15 mouse cellular contexts compared by ENCODE assay signal in genomic region chr3:148462791-148463190, GRCm38 (mm10).
DNase-seq lines count a peak whose midpoint lies in the region; ATAC-seq and TF ChIP-seq lines count a peak whose summit lies in the region.
"Had no signal": no experiment of that assay in that cellular context is flagged by ENCODE, and none has a peak within 500 bp of the region (broad histone marks: within the 10 kb centered on the region; RNA-seq: fewer than 3 reads in every experiment).

No protein-coding gene starts in this region.

- no peaks in the 10 kb centered on the region for H3K9me3 ChIP-seq in hindbrain, embryonic 16.5 days (ENCODE audit: control insufficient read depth, low read length)
- H3K9me3 ChIP-seq in hindbrain, embryonic 13.5 days: no peaks in the 10 kb centered on the region
- H3K9me3 ChIP-seq in midbrain, postnatal 0 days (ENCODE audit: low read length): no peaks in the 10 kb centered on the region
- no peaks in the 10 kb centered on the region for H3K9me3 ChIP-seq in midbrain, embryonic 15.5 days
- H3K9me3 ChIP-seq: heart, embryonic 13.5 days; intestine, embryonic 15.5 days; liver, embryonic 12.5 days had no signal

- no peak overlapping the region for H3K9ac ChIP-seq in hindbrain, embryonic 16.5 days (ENCODE audit: low read depth, low read length)
- no peak overlapping the region for H3K9ac ChIP-seq in hindbrain, embryonic 13.5 days
- H3K9ac ChIP-seq in midbrain, postnatal 0 days (replicated peaks; ENCODE audit: low read length, poor library complexity, severe bottlenecking): no peak overlapping the region
- H3K9ac ChIP-seq in midbrain, embryonic 15.5 days: no peak overlapping the region
- H3K9ac ChIP-seq: heart, embryonic 13.5 days; intestine, embryonic 15.5 days; liver, embryonic 12.5 days had no signal

- H3K4me1 ChIP-seq in hindbrain, embryonic 16.5 days (ENCODE audit: control insufficient read depth, insufficient read depth, low read depth, low read length): no peaks in the 10 kb centered on the region
- H3K4me1 ChIP-seq in hindbrain, embryonic 13.5 days (replicated peaks): no peaks in the 10 kb centered on the region
- no peaks in the 10 kb centered on the region for H3K4me1 ChIP-seq in midbrain, postnatal 0 days (ENCODE audit: insufficient read depth, low read length)
- H3K4me1 ChIP-seq in midbrain, embryonic 15.5 days: no peaks in the 10 kb centered on the region
- H3K4me1 ChIP-seq: heart, embryonic 13.5 days; intestine, embryonic 15.5 days; liver, embryonic 12.5 days had no signal

- ATAC-seq in hindbrain, embryonic 16.5 days: no peak; the same call in 1 of the 2 replicates
- ATAC-seq in hindbrain, embryonic 13.5 days (ENCODE audit: low FRiP score): no peak
- no peak for ATAC-seq in midbrain, postnatal 0 days (ENCODE audit: low FRiP score)
- ATAC-seq in midbrain, embryonic 15.5 days (replicated peaks): no peak
- ATAC-seq: intestine, embryonic 15.5 days; liver, embryonic 12.5 days; lung, postnatal 0 days had no signal

- peak; percentile 15 for DNase-seq in midbrain, postnatal 0 days (ENCODE audit: low spot score)
- peak; percentile 6 to 35 for DNase-seq in layer of hippocampus, adult 8-10 months (ENCODE audit: low spot score in 2 of 2)
- peak; percentile 9 for DNase-seq in telencephalon, adult 2 months (ENCODE audit: low read depth, low spot score)
- no peak for DNase-seq in gastrocnemius, adult 8-10 months (ENCODE audit: low spot score in 2 of 2)
- DNase-seq: adrenal gland, adult 2 months; cerebellum, adult 18-20 months; thymus, adult 18-20 months had no signal

- no peak for TF ChIP-seq CTCF in midbrain, postnatal 0 days (IDR thresholded peaks at IDR 0.05)

- 52% methylated on average over 10 of the region's 10 CpGs for WGBS in hindbrain, embryonic 16.5 days
- WGBS in hindbrain, embryonic 13.5 days: 63% methylated on average over 10 of the region's 10 CpGs
- WGBS in midbrain, postnatal 0 days: 77% methylated on average over 10 of the region's 10 CpGs
- WGBS in midbrain, embryonic 15.5 days: 71% methylated on average over 10 of the region's 10 CpGs

- H3K36me3 ChIP-seq in hindbrain, embryonic 16.5 days (ENCODE audit: control insufficient read depth, insufficient read depth, low read length): no peaks in the 10 kb centered on the region
- H3K36me3 ChIP-seq in hindbrain, embryonic 13.5 days: no peaks in the 10 kb centered on the region
- H3K36me3 ChIP-seq in midbrain, postnatal 0 days (ENCODE audit: insufficient read depth, low read length): no peaks in the 10 kb centered on the region
- no peaks in the 10 kb centered on the region for H3K36me3 ChIP-seq in midbrain, embryonic 15.5 days (replicated peaks)
- H3K36me3 ChIP-seq: heart, embryonic 13.5 days; intestine, embryonic 15.5 days; liver, embryonic 12.5 days had no signal

- peak overlapping the region; percentile 16; the same call in 1 of the 2 replicates for H3K4me2 ChIP-seq in hindbrain, embryonic 16.5 days (ENCODE audit: low read length)
- no peak overlapping the region for H3K4me2 ChIP-seq in hindbrain, embryonic 13.5 days
- no peak overlapping the region for H3K4me2 ChIP-seq in midbrain, postnatal 0 days (ENCODE audit: low read depth, low read length, poor library complexity, severe bottlenecking)
- H3K4me2 ChIP-seq in midbrain, embryonic 15.5 days: no peak overlapping the region
- H3K4me2 ChIP-seq: heart, embryonic 13.5 days; intestine, embryonic 15.5 days; liver, embryonic 12.5 days had no signal

- H3K4me3 ChIP-seq in hindbrain, embryonic 16.5 days (ENCODE audit: low read length): no peak overlapping the region
- H3K4me3 ChIP-seq in hindbrain, embryonic 13.5 days: no peak overlapping the region
- H3K4me3 ChIP-seq in midbrain, postnatal 0 days (ENCODE audit: low read depth, low read length): no peak overlapping the region
- no peak overlapping the region for H3K4me3 ChIP-seq in midbrain, embryonic 15.5 days
- H3K4me3 ChIP-seq: heart, embryonic 13.5 days; intestine, embryonic 15.5 days; left cerebral cortex, adult 2 months; liver, embryonic 12.5 days had no signal

- no peaks in the 10 kb centered on the region for H3K27me3 ChIP-seq in hindbrain, embryonic 16.5 days (replicated peaks; ENCODE audit: control insufficient read depth, insufficient read depth, low read length)
- no peaks in the 10 kb centered on the region for H3K27me3 ChIP-seq in hindbrain, embryonic 13.5 days
- H3K27me3 ChIP-seq in midbrain, postnatal 0 days (ENCODE audit: insufficient read depth, low read length): no peaks in the 10 kb centered on the region
- no peaks in the 10 kb centered on the region for H3K27me3 ChIP-seq in midbrain, embryonic 15.5 days (replicated peaks)
- H3K27me3 ChIP-seq: intestine, embryonic 15.5 days; liver, embryonic 12.5 days had no signal

- no peak overlapping the region for H3K27ac ChIP-seq in hindbrain, embryonic 16.5 days (ENCODE audit: low read depth, low read length)
- H3K27ac ChIP-seq in hindbrain, embryonic 13.5 days: no peak overlapping the region
- H3K27ac ChIP-seq in midbrain, postnatal 0 days (ENCODE audit: low read depth, low read length): no peak overlapping the region
- no peak overlapping the region for H3K27ac ChIP-seq in midbrain, embryonic 15.5 days
- H3K27ac ChIP-seq: heart, embryonic 13.5 days; intestine, embryonic 15.5 days; left cerebral cortex, adult 2 months; liver, embryonic 12.5 days had no signal

Comparison
In these comparisons a context has a peak if more than half of its experiments do, and no peak if none do; other contexts are left out.
1. DNase-seq: peak in midbrain, postnatal 0 days (single experiment), layer of hippocampus, adult 8-10 months (2 of 2) and telencephalon, adult 2 months (single experiment); none in gastrocnemius, adult 8-10 months (0 of 2).